Mouse (Mus musculus) stomach, postnatal 0 days (tissue): ENCODE data around the gene Fam81b.

ENCODE experiments used
- CTCF ChIP-seq: IDR thresholded peaks from 2 replicates; pipeline ENCODE4 v1.5.1; 2016; ENCODE audit warnings: antibody characterized with exemption, low read depth, mild to moderate bottlenecking, moderate library complexity
- EP300 ChIP-seq: optimal IDR thresholded peaks from 2 replicates; pipeline ENCODE3; 2016; ENCODE audit warnings: antibody characterized with exemption

- TF ChIP-seq CTCF (peak; percentile 66), EP300 (no peak)
Observed at GRCm38 (mm10) chr13:76304637-76305122, at the start of gene Fam81b.
